Mouse (Mus musculus): Measurements from ENCODE around the gene Ficd.

GRCm38 (mm10) chr5:113736113-113736502 is 505 bp downstream of the Ficd start:
- TF ChIP-seq CTCF (IDR thresholded peaks at IDR 0.05; ENCODE audit: low read depth, low read length) (no peak), POLR2A (IDR thresholded peaks at IDR 0.05; ENCODE audit: insufficient read depth, low read length) (no peak)

All from ES-Bruce4 (cell line).